Mouse (Mus musculus) left cerebral cortex, adult 9 months (tissue): Measurements from ENCODE around the gene Zfp512b.

Source experiments
- DNase-seq, 2 experiments: peaks; one replicate each; pipeline ENCODE4 v3.0.0; 2022; ENCODE audit warnings: low spot score in 2 of 2

The Zfp512b gene

GRCm38 (mm10) chr2:181572921-181573920, 19.4 kb downstream of the Zfp512b start:
- DNase-seq, result no peak

GRCm38 (mm10) chr2:181571941-181572670, 20.5 kb downstream of the Zfp512b start:
- DNase-seq, result no peak

- no peak for DNase-seq
Measured at GRCm38 (mm10) chr2:181570921-181571595, 21.5 kb downstream of the Zfp512b start.

GRCm38 (mm10) chr2:181570375-181570774, 22.2 kb downstream of the Zfp512b start:
- DNase-seq, result no peak

GRCm38 (mm10) chr2:181569856-181570255, 22.7 kb downstream of the Zfp512b start:
- DNase-seq, result no peak

GRCm38 (mm10) chr2:181568272-181569008, 24.2 kb downstream of the Zfp512b start:
- DNase-seq, result no peak

- DNase-seq, result no peak
Measured at GRCm38 (mm10) chr2:181567338-181567737, 25.3 kb downstream of the Zfp512b start.

GRCm38 (mm10) chr2:181553772-181554171, 38.8 kb downstream of the Zfp512b start:
- no peak for DNase-seq

- no peak for DNase-seq
Measured at GRCm38 (mm10) chr2:181550233-181550632, 42.4 kb downstream of the Zfp512b start.

- no peak for DNase-seq
Measured at GRCm38 (mm10) chr2:181548682-181549081, 43.9 kb downstream of the Zfp512b start.

GRCm38 (mm10) chr2:181548227-181548626, 44.4 kb downstream of the Zfp512b start:
- no peak for DNase-seq

GRCm38 (mm10) chr2:181546142-181546541, 46.5 kb downstream of the Zfp512b start:
- DNase-seq, result no peak

GRCm38 (mm10) chr2:181541761-181542380, 50.7 kb downstream of the Zfp512b start:
- no peak for DNase-seq

- DNase-seq, result peak; percentile 64 to 78
Measured at GRCm38 (mm10) chr2:181537444-181538047, 55.1 kb downstream of the Zfp512b start.

- DNase-seq, result no peak
Measured at GRCm38 (mm10) chr2:181536410-181536809, 56.2 kb downstream of the Zfp512b start.

- no peak for DNase-seq
Measured at GRCm38 (mm10) chr2:181532589-181532988, 60.0 kb downstream of the Zfp512b start.
